Mouse (Mus musculus) olfactory bulb, adult 2 months (tissue): ENCODE measurements around the gene Tcte1. TPM values are rescaled to one million over a fixed set of nuclear protein-coding genes. Genes with fewer than 3 reads are reported as not detected.

Experiments used
- H3K27ac ChIP-seq: fragments of 200-500 bp; 2 replicates; pipeline ENCODE4 v1.5.1; 2012; ENCODE audit warnings: low read depth, low read length; ENCODE audit not compliant: insufficient read depth
- H3K4me1 ChIP-seq: fragments of 200-500 bp; 2 replicates; pipeline ENCODE4 v1.6.1; 2012; ENCODE audit warnings: low read length; ENCODE audit not compliant: control insufficient read depth, insufficient read depth
- H3K4me3 ChIP-seq: fragments of 200-500 bp; 2 replicates; pipeline ENCODE4 v1.5.1; 2012; ENCODE audit warnings: mild to moderate bottlenecking, low read depth, low read length, moderate library complexity; ENCODE audit not compliant: insufficient read depth
- CTCF ChIP-seq: fragments of 200-500 bp; IDR thresholded peaks from 2 replicates; pipeline ENCODE4 v1.5.1; 2012; ENCODE audit warnings: low read depth, mild to moderate bottlenecking, low read length, moderate library complexity; ENCODE audit not compliant: insufficient read depth
- POLR2A ChIP-seq: fragments of 200-500 bp; IDR thresholded peaks from 2 replicates; pipeline ENCODE4 v1.6.1; 2012; ENCODE audit warnings: mild to moderate bottlenecking, low read depth, low read length, moderate library complexity; ENCODE audit not compliant: insufficient read depth
- WGBS: fragments of 180-500 bp; shearing (Covaris S2); methylation state at CpG from one replicate; pipeline ENCODE4 v1.1.7; 2018; 5-methylcytosine and 5-hydroxymethylcytosine counted together
- polyA plus RNA-seq: library from polyadenylated mRNA; stranded (reverse); fragments of >200 nt; gene quantifications from 2 replicates; pipeline ENCODE4 v1.2.4, GENCODE M21; 2012; ENCODE audit warnings: low replicate concordance; ENCODE audit not compliant: missing spikeins, insufficient read depth, insufficient read length

Tcte1 gene
- polyA plus RNA-seq, 1 experiment, result not detected

GRCm38 (mm10) chr17:45503301-45503973 lies 19.8 kb upstream of the Tcte1 start:
- 56% methylated on average over 5 of the region's 5 CpGs for WGBS

GRCm38 (mm10) chr17:45505941-45506465 lies 17.2 kb upstream of the Tcte1 start:
- H3K4me3 ChIP-seq, result no peak overlapping the region
- 65% methylated on average over 6 of the region's 6 CpGs for WGBS
- no peak overlapping the region for H3K27ac ChIP-seq
- peaks cover 7% of the 10 kb centered on the region; the same call in 1 of the 2 replicates for H3K4me1 ChIP-seq
- TF ChIP-seq POLR2A, result no peak
- TF ChIP-seq CTCF, result no peak

More at GRCm38 (mm10) chr17:45503301-45503973, 19.8 kb upstream of the Tcte1 start:
- Histone ChIP-seq H3K4me3 (no peak overlapping the region), H3K27ac (no peak overlapping the region), H3K4me1 (peaks cover 7% of the 10 kb centered on the region; the same call in 1 of the 2 replicates)
- no peak for TF ChIP-seq POLR2A
- TF ChIP-seq CTCF, result no peak

- H3K27ac ChIP-seq, result peak within 1 kb of the TSS; percentile 93
- H3K4me1 ChIP-seq, result peaks cover 7% of the 10 kb centered on the region; the same call in 1 of the 2 replicates
- peak within 1 kb of the TSS; percentile 82 for H3K4me3 ChIP-seq
- WGBS, result under 1% methylated on average over 42 of the region's 42 CpGs
- TF ChIP-seq CTCF, result peak; percentile 62
- TF ChIP-seq POLR2A, result peak; percentile 88
These were observed 16.5 kb upstream of the Tcte1 start, which contains the start of gene Aars2 for GRCm38 (mm10) chr17:45506700-45507189. TSS of gene Aars2 (plus strand) at chr17:45506841.

GRCm38 (mm10) chr17:45510871-45511270 lies 12.4 kb upstream of the Tcte1 start:
- Histone ChIP-seq H3K4me3 (no peak overlapping the region), H3K4me1 (peaks cover 7% of the 10 kb centered on the region; the same call in 1 of the 2 replicates), H3K27ac (no peak overlapping the region)
- no peak for TF ChIP-seq POLR2A
- no peak for TF ChIP-seq CTCF
- 94% methylated on average over 4 of the region's 4 CpGs for WGBS

GRCm38 (mm10) chr17:45511757-45512156 lies 11.5 kb upstream of the Tcte1 start:
- H3K4me1 ChIP-seq, result peaks cover 4% of the 10 kb centered on the region
- 74% methylated on average over 4 of the region's 4 CpGs for WGBS

GRCm38 (mm10) chr17:45515204-45515726 lies 8.0 kb upstream of the Tcte1 start:
- peaks cover 3% of the 10 kb centered on the region for H3K4me1 ChIP-seq
- TF ChIP-seq CTCF (no peak), POLR2A (no peak)
- no peak overlapping the region for H3K4me3 ChIP-seq
- 62% methylated on average over 15 of the region's 15 CpGs for WGBS
- no peak overlapping the region for H3K27ac ChIP-seq

More at GRCm38 (mm10) chr17:45511757-45512156, 11.5 kb upstream of the Tcte1 start:
- Histone ChIP-seq H3K27ac (no peak overlapping the region), H3K4me3 (no peak overlapping the region)
- TF ChIP-seq CTCF, result no peak
- no peak for TF ChIP-seq POLR2A

- TF ChIP-seq POLR2A (no peak), CTCF (no peak)
- 91% methylated on average over 10 of the region's 10 CpGs for WGBS
- H3K27ac ChIP-seq, result no peak overlapping the region
- peaks cover 3% of the 10 kb centered on the region for H3K4me1 ChIP-seq
- H3K4me3 ChIP-seq, result no peak overlapping the region
These were observed 7.4 kb upstream of the Tcte1 start for GRCm38 (mm10) chr17:45515806-45516205.

- TF ChIP-seq CTCF, result no peak
- no peak for TF ChIP-seq POLR2A
- peaks cover 3% of the 10 kb centered on the region for H3K4me1 ChIP-seq
- no peak overlapping the region for H3K4me3 ChIP-seq
- H3K27ac ChIP-seq, result no peak overlapping the region
- WGBS, result 41% methylated on average over 8 of the region's 8 CpGs
These were observed 6.7 kb upstream of the Tcte1 start for GRCm38 (mm10) chr17:45516488-45516887.

- WGBS, result 92% methylated on average over 21 of the region's 21 CpGs
- TF ChIP-seq CTCF, result no peak
- no peak for TF ChIP-seq POLR2A
- no peak overlapping the region for H3K27ac ChIP-seq
- H3K4me1 ChIP-seq, result peaks cover 3% of the 10 kb centered on the region
- H3K4me3 ChIP-seq, result no peak overlapping the region
These were observed 6.1 kb upstream of the Tcte1 start for GRCm38 (mm10) chr17:45517135-45517534.
